8 mouse cellular contexts compared by ENCODE assay signal in genomic region chr8:66860921-66861588, GRCm38 (mm10). TPM values are rescaled to one million over a fixed set of nuclear protein-coding genes. Genes with fewer than 3 reads are reported as not detected.
A peak's percentile ranks its signal among the peaks of the same experiment; 100 is the strongest.
DNase-seq lines count a peak whose midpoint lies in the region; ATAC-seq lines count a peak whose summit lies in the region.

No protein-coding gene starts in this region.

- DNase-seq in frontal cortex, postnatal 10 days (ENCODE audit: low spot score in 2 of 2) = peak; percentile 12 to 28
- DNase-seq in frontal cortex, adult 2 months (ENCODE audit: extremely low spot score in 1 of 2, low spot score in 1 of 2) = no peak
- DNase-seq in cerebellum, adult 11 months = peak; percentile 18
- DNase-seq in limb, embryonic 10.5 days (ENCODE audit: low spot score) = peak; percentile 76
- DNase-seq in mesoderm, embryonic 11.5 days (ENCODE audit: low read depth, low spot score) = peak; percentile 45
- peak; percentile 2 to 7 for DNase-seq in spleen, postnatal 14 days (ENCODE audit: low spot score in 2 of 2)

- H3K4me2 ChIP-seq in forebrain, embryonic 15.5 days (replicated peaks) = peak overlapping the region; percentile 92
- peak overlapping the region; percentile 82 for H3K4me2 ChIP-seq in hindbrain, embryonic 12.5 days (replicated peaks)

- H3K9me3 ChIP-seq in forebrain, embryonic 15.5 days = no peaks in the 10 kb centered on the region
- H3K9me3 ChIP-seq in hindbrain, embryonic 12.5 days (replicated peaks) = no peaks in the 10 kb centered on the region
- H3K9me3 ChIP-seq in limb, embryonic 10.5 days (replicated peaks) = no peaks in the 10 kb centered on the region

- H3K27me3 ChIP-seq in forebrain, embryonic 15.5 days = no peaks in the 10 kb centered on the region
- no peaks in the 10 kb centered on the region for H3K27me3 ChIP-seq in hindbrain, embryonic 12.5 days
- H3K27me3 ChIP-seq in limb, embryonic 10.5 days (ENCODE audit: low read depth, poor library complexity, severe bottlenecking) = no peaks in the 10 kb centered on the region

- no peaks in the 10 kb centered on the region for H3K36me3 ChIP-seq in forebrain, embryonic 15.5 days
- H3K36me3 ChIP-seq in hindbrain, embryonic 12.5 days = no peaks in the 10 kb centered on the region
- H3K36me3 ChIP-seq in limb, embryonic 10.5 days = peaks cover 16% of the 10 kb centered on the region

- peak overlapping the region; percentile 99 for H3K4me3 ChIP-seq in forebrain, embryonic 15.5 days
- peak overlapping the region; percentile 71 for H3K4me3 ChIP-seq in hindbrain, embryonic 12.5 days
- H3K4me3 ChIP-seq in limb, embryonic 10.5 days = peak overlapping the region; percentile 68

- no peak overlapping the region for H3K27ac ChIP-seq in forebrain, embryonic 15.5 days (replicated peaks)
- no peak overlapping the region for H3K27ac ChIP-seq in hindbrain, embryonic 12.5 days
- peak overlapping the region; percentile 91 for H3K27ac ChIP-seq in limb, embryonic 10.5 days

- peak; percentile 57 for ATAC-seq in forebrain, embryonic 15.5 days (replicated peaks)
- peak; percentile 66 for ATAC-seq in hindbrain, embryonic 12.5 days (ENCODE audit: low FRiP score)

- 2% methylated on average over 43 of the region's 46 CpGs for WGBS in forebrain, embryonic 15.5 days
- under 1% methylated on average over 35 of the region's 46 CpGs for WGBS in hindbrain, embryonic 12.5 days
- WGBS in limb, embryonic 10.5 days = under 1% methylated on average over 46 of the region's 46 CpGs

- H3K9ac ChIP-seq in forebrain, embryonic 15.5 days (replicated peaks) = peak overlapping the region; percentile 70
- H3K9ac ChIP-seq in hindbrain, embryonic 12.5 days = peak overlapping the region; percentile 73

- H3K4me1 ChIP-seq in forebrain, embryonic 15.5 days = peaks cover 26% of the 10 kb centered on the region
- peaks cover 18% of the 10 kb centered on the region for H3K4me1 ChIP-seq in hindbrain, embryonic 12.5 days
- H3K4me1 ChIP-seq in limb, embryonic 10.5 days = peaks cover 13% of the 10 kb centered on the region

RNA-seq across cellular contexts. Expression of gene Naf1, which starts 1.0 kb away (rescaled TPM):
- 10.4 TPM in 2 replicates for polyA plus RNA-seq in frontal cortex, adult 2 months (2012; rRNA removed)
- polyA plus RNA-seq in forebrain, embryonic 15.5 days (2015; fragmentation: Nextera tagmentation; extraction: Ambion mirVana) = 2.4 and 2.6 TPM in 2 replicates
- 3.6 TPM in 2 replicates for polyA plus RNA-seq in hindbrain, embryonic 12.5 days (2016; fragmentation: Nextera tagmentation; extraction: Ambion mirVana)
- polyA plus RNA-seq in limb, embryonic 10.5 days (2016; fragmentation: Nextera tagmentation; extraction: Ambion mirVana) = 3.2 and 4.4 TPM in 2 replicates

Comparison
In these comparisons a context has a peak if more than half of its experiments do, and no peak if none do; other contexts are left out.
1. DNase-seq: peak in frontal cortex, postnatal 10 days (2 of 2), cerebellum, adult 11 months (single experiment), limb, embryonic 10.5 days (single experiment), mesoderm, embryonic 11.5 days (single experiment) and spleen, postnatal 14 days (2 of 2); none in frontal cortex, adult 2 months (0 of 2).
2. Peak in every context shown above with its lines, with median percentiles within 50 percentile points of each other: H3K4me3 ChIP-seq.